Mouse (Mus musculus) gastrocnemius, postnatal 36 days (tissue): ENCODE results near the gene Nckap5. TPM values are rescaled to one million over a fixed set of nuclear protein-coding genes. Genes with fewer than 3 reads are reported as not detected.
A peak's percentile ranks its signal among the peaks of the same experiment; 100 is the strongest.

Source experiments
- DNase-seq, 2 experiments: peaks; one replicate each; pipeline ENCODE4 v3.0.0; 2022
- intact Hi-C: fragments of 180-260 bp; cut with DNase I; formaldehyde crosslinking; loops from one replicate; pipeline ENCODE4 v1.15.1; 2025
- total RNA-seq, 2 experiments: library from RNA; stranded (reverse); gene quantifications; 2 replicates each; pipeline ENCODE4 v1.2.3; 2021

Gene Nckap5
- total RNA-seq, 2 experiments from 2014 or later = 0.62 to 1.2 TPM

- DNase-seq = no peak
- intact Hi-C loops = no loop called here
Measured at GRCm38 (mm10) chr1:126721917-126722316, 108.7 kb downstream of the Nckap5 start.

- no peak for DNase-seq
- intact Hi-C loops = no loop called here
Measured at GRCm38 (mm10) chr1:126719733-126720348, 110.8 kb downstream of the Nckap5 start.

- DNase-seq = no peak
- intact Hi-C loops = no loop called here
Measured at GRCm38 (mm10) chr1:126706611-126707010, 124.0 kb downstream of the Nckap5 start.

GRCm38 (mm10) chr1:126700978-126701320 lies 129.7 kb downstream of the Nckap5 start:
- intact Hi-C loops = no loop called here
- DNase-seq = no peak

- no peak for DNase-seq
- intact Hi-C loops = no loop called here
Measured at GRCm38 (mm10) chr1:126700063-126700977, 130.3 kb downstream of the Nckap5 start.

GRCm38 (mm10) chr1:126693585-126693984 lies 137.0 kb downstream of the Nckap5 start:
- no peak for DNase-seq
- intact Hi-C loops = no loop called here

- intact Hi-C loops = no loop called here
- DNase-seq = no peak
Measured at GRCm38 (mm10) chr1:126688593-126688992, 142.0 kb downstream of the Nckap5 start.

GRCm38 (mm10) chr1:126686678-126687077 lies 143.9 kb downstream of the Nckap5 start:
- DNase-seq = no peak
- intact Hi-C loops = no loop called here

- DNase-seq = peak; percentile 23 to 28
- intact Hi-C loops = no loop called here
Measured at GRCm38 (mm10) chr1:126683621-126684445, 146.8 kb downstream of the Nckap5 start.

- intact Hi-C loops = no loop called here
- DNase-seq = no peak
Measured at GRCm38 (mm10) chr1:126681773-126682172, 148.8 kb downstream of the Nckap5 start.

GRCm38 (mm10) chr1:126679348-126679747 lies 151.3 kb downstream of the Nckap5 start:
- no peak for DNase-seq

GRCm38 (mm10) chr1:126677280-126677679 lies 153.3 kb downstream of the Nckap5 start:
- no peak for DNase-seq
- intact Hi-C loops = no loop called here

More at GRCm38 (mm10) chr1:126679348-126679747, 151.3 kb downstream of the Nckap5 start:
- intact Hi-C loops = no loop called here

GRCm38 (mm10) chr1:126676769-126677168 lies 153.8 kb downstream of the Nckap5 start:
- intact Hi-C loops = no loop called here
- DNase-seq = no peak

GRCm38 (mm10) chr1:126675142-126675541 lies 155.5 kb downstream of the Nckap5 start:
- DNase-seq = no peak

GRCm38 (mm10) chr1:126673238-126673637 lies 157.4 kb downstream of the Nckap5 start:
- intact Hi-C loops = no loop called here
- DNase-seq = no peak

More at GRCm38 (mm10) chr1:126675142-126675541, 155.5 kb downstream of the Nckap5 start:
- intact Hi-C loops = no loop called here

GRCm38 (mm10) chr1:126670507-126670906 lies 160.1 kb downstream of the Nckap5 start:
- intact Hi-C loops = no loop called here
- DNase-seq = no peak

- intact Hi-C loops = no loop called here
- no peak for DNase-seq
Measured at GRCm38 (mm10) chr1:126660098-126660999, 170.2 kb downstream of the Nckap5 start.

- intact Hi-C loops = no loop called here
- DNase-seq = no peak
Measured at GRCm38 (mm10) chr1:126658731-126659130, 171.9 kb downstream of the Nckap5 start.

- intact Hi-C loops = no loop called here
- DNase-seq = peak in 1 of 2 experiments; percentile 7
Measured at GRCm38 (mm10) chr1:126656246-126656645, 174.4 kb downstream of the Nckap5 start.

GRCm38 (mm10) chr1:126652085-126652484 lies 178.5 kb downstream of the Nckap5 start:
- intact Hi-C loops = no loop called here
- no peak for DNase-seq
